Mouse (Mus musculus): ENCODE data around the gene Telo2.
A peak's percentile ranks its signal among the peaks of the same experiment; 100 is the strongest.

The Telo2 gene

DNA sequence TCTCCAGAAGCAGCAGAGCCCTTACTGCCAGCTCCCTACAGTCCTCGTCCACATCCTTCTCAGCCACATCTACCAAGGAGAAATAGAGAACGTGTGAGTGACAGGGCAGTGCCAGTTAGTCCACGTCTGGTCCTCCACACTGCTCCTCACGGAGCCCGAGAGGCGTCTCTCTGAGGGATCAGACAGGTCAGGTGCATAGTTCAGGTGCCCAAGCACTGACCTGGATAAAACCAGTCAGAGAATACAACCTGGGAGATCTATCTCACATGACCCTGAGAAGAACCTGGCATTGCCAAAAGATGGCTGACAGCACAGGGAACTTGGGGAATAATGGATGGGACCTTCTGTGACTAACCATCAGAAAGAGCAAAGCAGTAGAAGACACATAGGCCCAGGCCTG lies 15.7 kb downstream of the Telo2 start:
- no peak for DNase-seq

DNA sequence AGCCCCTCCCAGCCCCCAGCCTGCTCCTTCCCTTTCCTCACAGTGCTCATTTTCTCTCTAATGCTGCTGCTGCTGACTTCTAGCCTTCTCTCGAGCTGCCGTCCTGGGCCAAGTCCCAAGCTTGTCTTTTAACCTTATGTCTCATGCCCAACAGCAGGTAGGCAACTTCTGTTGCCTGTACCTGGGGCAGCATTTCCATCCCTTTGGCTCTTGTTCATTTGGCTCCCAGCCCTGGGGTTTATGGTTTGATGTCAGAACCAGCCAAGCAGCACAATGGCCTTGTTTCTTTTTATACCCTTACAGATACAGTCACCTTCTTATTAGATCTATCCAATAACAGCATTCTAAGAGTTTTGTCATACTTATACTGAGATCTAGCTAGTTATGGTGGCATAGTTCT lies 19.5 kb downstream of the Telo2 start:
- no peak for DNase-seq

DNA sequence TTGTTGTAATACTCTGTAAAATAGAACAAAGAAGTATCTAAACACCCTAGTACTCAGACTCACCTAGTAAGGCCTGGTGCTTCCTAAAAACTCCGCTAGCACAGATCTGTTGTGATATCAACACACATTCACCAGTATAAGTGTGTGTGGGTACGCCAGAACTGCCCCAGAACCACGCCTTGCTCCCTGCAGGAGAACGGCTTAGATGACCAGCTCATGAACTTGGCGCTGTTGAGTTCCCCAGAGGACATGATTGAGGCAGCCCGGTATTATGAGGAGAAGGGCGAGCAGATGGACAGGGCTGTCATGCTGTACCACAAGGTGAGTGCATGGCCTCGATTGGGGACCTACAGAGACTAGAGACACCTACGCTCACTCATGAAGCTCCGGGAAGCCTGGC lies 25.3 kb downstream of the Telo2 start:
- no peak for DNase-seq

DNA sequence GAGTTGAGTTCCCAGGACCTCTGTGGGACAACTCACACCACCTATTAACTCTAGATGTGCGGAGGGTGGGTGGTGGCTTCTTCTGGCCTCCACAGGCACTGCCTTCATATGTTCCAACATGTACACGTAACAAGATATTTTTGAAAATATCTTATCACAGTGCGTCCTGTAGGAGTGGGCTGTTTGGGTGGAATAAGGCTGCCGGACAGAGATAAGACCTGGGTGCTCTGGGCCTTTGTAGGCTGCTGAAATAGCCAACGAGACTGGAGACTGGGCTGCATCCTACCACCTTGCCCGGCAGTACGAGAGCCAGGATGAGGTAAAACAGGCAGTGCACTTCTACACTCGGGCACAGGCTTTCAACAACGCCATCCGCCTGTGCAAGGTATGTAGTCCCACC lies 26.6 kb downstream of the Telo2 start:
- no peak for DNase-seq

DNA sequence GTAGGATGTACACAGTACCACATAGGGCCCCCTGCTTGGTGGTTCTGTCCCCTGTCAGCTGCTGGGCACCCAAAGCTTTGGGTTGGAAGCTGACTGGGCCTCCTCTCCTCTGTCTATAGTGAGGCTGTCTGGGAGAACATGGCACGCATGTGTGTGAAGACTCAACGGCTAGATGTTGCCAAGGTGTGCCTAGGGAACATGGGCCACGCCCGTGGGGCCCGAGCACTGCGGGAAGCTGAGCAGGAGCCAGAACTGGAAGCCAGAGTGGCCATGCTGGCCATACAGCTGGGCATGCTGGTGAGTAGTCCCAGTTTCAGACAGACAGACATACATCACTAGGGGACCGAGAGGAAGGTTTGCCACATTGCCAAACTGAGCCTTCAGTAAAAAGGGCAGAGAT lies 29.0 kb downstream of the Telo2 start:
- no peak for DNase-seq

DNA sequence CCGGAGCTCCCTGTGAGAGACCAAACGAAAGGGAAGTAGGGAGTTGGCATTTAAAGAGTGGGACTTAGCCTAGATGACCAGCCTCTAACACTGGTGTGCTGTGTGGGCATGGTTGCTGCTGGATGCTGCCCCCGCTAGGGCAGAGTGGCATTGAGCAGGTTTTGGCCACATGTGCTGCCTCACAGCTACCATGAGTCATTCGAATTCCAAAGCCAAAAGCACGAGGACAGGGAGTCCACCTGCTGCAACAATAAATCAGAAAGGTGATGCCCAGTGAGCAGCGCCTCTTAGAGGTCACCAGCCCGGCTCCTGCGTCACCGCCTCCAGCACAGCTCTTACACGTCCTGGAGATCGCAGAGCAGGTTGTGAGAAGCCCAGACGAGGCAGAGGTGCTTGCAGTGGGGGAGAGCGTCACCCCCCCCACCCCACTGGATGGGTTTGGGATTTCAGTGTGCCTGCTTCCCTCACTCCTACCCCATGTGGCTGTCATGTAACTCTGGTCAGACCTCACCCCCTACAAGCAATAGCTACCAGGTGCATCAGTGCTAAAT lies 30.9 kb downstream of the Telo2 start:
- DNase-seq = no peak

DNA sequence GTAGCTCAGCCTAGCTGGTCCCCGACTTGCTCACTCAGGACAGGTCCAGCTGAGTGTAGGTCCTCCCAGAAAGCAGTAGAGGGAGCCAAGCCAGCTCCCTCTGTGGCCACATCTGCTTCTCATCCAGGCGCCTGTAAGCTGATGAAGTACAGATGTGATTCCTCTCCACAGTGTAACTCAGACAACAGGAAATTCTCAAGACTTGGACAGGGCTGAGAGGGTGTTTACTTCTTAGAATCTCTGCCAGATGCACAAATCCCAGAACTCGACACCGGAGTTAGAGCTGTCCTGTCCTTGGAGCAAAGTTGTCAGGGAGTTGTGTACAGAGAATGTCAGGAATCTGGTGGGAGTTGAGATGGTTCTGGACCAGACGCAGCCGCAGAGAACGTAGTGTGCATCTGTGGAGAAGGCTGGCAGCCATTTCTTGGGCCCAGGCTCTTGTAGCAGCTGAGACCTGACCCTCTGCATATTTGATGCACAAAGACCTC lies 32.3 kb downstream of the Telo2 start, which contains the start of gene Tmem204:
Gene Tmem204, minus strand, starts transcription at position 148 of the 488 bp plus-strand sequence.
- no peak for DNase-seq

DNA sequence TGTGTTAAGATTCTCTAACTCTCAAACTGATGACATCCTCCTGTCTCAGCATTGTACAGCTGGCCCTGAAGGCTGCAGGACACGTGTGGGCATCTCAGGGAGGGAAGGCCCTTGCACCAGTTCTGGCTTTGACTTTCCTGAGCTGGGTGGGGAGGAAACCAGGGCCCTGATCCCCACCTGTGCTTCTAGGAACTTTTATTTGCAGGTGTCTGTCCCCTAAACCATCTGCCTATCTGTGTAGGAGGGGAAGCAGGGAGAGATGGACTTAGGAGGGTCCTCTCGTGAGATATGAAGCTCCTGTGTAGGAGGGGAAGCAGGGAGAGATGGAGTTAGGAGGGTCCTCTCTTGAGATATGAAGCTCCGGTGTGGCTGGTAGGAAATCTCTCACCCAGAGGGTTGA lies 32.9 kb downstream of the Telo2 start:
- no peak for DNase-seq

DNA sequence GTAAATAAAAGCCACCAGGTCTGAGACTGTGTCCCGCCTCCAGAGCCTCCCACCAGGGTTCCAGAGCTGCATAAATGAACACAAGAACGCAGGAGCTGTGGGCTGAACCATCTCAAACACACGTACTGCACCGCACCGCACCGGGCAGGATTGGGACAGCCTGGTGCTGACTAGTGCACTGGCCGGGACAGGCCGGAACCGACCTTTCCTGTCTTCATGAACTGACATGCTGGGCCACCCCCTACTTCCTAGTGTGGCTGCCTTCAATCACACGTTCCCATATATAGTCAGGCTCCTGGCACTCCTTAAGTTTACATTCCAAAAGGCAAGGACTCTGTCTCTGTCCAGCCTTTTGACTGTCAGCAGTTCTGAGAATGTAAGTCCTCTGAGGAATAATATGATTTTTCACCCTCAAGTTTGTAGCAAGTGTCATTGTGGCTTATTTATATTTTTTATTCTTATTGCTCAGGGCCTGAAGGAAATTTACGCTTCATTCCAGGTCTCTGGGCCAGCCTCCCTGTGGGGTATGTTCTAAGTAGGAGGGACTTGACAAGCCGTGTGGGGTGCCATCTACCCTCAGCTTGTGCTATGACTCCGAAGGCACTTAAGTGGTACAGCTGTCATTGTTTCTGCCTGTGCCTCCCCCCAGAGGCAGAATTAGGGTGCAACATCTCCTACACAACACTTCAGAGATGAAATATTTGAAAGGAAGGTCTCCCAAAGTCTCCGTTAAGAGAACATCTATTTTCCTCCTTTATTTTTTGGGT lies 33.5 kb downstream of the Telo2 start:
- peak; percentile 38 for DNase-seq

DNA sequence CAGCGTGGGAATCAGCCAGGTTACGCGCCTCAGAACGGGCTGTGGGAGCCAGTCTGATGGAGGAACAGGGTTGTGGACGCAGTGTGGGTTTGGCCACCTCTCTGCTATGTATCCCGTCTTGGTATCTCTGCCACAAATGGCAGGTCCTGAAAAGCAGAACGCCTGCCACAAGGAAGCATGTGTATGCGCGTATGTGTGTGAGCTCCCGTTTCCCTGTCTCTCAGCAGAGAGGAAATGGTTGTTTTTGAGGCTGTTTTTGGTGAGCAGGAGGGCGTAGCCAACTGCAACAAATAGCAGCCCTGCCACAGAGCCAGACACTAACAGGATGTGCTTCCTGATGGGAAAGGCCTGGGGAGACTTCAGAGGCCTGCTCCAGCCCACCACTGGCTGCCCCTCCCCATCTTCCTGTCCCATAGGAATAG lies 34.8 kb downstream of the Telo2 start:
- DNase-seq = no peak

DNA sequence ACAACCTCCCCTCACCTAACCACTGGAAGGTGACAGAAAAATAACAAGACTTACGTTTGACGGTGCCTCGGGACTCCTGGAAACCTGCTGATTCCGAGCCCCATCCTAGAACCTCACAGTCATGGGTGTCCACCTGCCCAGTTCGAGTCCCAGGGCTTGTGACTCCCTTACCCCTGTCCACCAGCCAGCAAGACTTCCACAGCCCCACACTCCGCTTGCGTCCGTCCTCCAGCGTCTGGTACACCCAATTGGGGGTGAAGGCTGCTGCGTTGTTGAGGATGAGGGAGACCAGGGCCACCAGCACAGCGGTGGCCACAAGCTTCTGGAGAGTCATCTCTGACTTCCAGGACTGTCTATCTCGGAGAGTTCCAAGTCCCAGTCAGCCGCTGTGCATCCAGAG lies 35.6 kb downstream of the Telo2 start:
- DNase-seq = no peak

DNA sequence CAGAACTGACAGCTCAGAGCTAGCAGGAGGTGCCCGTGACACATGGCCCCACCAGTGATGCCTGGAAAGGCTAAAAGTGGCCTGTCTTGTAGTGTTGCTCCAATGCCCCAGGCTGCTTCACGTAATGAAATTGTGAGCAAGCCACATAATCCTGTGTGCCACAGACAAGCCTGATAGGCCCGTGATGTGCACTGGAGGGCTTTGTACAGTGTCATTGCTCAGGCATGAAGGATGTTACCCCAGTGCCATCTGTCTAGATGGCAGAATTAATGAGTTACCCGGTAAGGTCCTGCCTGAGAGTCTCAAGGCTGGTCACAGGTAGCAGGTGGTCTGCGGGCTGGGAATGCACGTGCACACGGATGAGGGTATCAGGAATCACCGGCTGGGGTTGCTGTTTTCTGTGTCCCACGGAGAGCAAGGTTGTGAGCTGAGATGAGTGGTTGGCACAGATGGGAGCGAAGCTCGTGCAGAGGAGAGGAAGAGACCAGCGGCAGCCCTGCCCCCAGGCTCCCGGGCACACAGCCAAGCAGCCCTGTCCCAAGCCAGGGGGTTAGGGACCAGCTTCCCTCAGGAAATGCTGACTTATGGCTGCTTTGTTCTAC lies 37.9 kb downstream of the Telo2 start:
- peak; percentile 59 for DNase-seq

DNA sequence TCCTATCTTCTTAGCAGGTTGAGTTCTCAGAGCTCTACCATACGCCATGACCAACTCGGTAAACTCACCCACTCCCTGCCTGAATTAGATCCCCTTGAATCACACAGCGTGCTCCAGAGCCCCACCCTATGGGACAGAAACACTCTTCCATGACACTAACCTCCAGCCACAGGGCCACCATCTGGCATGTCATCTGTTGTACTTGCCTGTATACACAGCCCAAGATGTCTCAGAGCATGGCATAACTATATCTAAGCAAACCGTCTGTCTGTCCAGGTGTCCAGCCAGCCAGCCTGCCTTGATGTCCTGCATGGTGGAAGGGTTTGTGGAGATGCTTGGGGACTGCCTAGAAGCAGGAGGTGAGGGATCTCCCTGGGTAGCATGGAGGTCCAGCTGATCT lies 38.9 kb downstream of the Telo2 start:
- DNase-seq = no peak

DNA sequence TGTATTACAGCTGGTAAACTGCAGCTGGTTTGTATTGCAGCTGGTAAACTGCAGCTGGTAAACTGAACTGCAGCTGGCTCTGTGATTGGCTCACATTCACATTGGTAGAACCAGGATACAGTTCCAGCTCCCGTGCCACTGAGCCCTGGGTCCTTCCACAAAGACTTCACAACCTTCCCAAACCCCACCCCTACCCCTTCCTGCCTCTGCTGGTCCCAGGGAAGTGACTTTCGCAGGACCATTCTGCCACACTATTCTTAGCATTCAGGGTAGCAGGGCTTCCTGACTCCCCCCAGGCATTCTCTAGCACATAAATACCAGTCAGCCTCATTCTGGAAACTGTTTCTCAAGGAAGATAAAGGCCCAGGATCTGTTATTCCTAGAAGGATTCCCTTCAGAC lies 47.1 kb downstream of the Telo2 start:
- no peak for DNase-seq

DNA sequence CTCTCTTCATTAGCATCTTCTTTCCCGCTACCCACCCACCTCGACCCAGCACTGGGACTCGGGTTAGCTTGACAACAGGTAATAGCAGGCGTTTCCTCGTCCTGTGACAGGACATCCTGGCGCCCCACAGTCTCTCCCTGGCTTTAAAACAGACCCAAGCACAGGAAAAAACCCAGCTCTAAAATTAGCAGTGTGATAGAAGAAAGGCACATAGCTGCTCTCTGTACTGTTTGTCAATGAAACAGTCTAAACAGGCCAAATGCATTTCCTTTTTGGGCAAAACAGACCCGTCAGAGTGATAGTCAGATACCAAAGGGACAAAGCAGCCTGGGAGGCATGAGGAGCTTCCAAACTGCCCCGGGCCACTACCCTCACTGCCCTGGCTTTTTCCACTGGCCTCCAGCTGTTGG lies 48.3 kb downstream of the Telo2 start:
- no peak for DNase-seq

DNA sequence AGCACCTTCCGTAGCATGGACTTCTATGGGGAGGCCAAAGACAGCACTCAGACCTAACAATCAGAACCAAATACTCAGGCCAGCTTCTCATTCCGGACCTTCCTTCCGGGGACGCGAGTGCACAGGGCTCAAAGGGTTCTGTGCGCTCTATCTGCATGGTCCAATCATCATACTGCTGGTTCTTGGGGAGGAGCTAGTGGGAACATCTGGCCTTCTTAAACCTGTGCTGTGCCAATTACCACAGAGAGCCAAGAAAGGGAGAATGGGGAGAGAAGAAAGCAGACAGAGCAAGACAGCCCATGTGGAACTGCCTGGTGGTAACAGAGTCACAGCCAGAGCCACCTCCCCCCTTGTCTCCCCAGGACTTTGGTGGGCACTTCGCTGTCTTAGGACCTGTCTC lies 49.2 kb downstream of the Telo2 start:
- no peak for DNase-seq

DNA sequence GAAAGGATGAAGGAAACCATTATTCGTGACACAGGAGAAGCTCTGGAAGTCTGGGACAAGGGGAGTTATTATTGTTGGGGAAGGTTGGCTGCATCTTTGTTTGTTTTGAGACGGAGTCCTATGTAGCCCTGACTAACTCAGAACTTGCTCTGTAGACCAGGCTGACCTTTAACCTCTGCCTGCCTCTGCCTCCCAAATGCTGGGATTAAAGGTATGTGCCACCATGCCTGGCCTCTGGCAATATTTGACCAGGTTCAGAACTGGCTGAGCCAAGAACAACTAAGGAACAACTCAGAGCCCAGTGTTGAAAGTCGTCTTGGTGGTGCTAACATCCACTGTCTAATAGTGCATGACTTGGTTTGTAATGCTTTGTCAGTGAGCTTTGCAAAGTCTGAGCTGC lies 50.6 kb downstream of the Telo2 start:
- no peak for DNase-seq

DNA sequence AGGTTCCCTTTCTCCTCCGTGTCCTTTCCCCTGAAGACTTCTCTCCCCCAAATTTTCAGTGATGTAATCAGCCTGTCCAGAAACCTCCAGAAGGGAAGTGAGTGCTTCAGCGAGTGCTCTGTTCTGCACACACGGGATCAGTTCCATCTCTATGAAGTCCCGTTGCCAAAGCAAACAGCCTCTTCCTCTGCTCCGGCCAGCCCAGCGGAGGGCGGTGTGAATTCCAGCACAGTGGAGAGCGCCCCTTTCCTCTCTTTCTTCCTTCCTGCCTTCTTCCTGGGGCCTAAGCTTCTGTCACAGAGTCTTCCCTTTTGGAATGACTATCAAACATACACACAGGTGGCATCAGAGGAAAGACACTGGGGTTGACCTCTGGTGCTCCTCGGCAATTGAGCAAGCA lies 51.4 kb downstream of the Telo2 start:
- no peak for DNase-seq

DNA sequence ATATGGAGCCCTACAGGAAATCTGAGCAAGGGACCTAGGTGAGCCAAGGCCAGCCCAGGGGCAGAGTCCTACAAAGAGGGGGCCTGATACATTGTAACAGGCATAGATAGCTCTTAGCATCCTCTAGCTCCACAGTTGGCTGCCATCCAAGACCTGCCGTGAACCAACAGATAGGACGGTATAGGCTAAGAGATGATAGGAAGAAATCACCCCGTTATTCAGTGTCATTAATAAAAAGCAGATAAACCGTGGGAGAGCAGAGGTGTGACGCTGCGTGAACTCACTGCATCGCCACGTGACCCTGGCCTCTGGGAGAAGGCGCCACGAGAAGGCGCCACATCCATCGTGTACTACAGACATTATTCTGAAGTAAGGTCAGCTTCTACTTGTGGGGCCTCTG lies 51.9 kb downstream of the Telo2 start:
- DNase-seq = no peak

DNA sequence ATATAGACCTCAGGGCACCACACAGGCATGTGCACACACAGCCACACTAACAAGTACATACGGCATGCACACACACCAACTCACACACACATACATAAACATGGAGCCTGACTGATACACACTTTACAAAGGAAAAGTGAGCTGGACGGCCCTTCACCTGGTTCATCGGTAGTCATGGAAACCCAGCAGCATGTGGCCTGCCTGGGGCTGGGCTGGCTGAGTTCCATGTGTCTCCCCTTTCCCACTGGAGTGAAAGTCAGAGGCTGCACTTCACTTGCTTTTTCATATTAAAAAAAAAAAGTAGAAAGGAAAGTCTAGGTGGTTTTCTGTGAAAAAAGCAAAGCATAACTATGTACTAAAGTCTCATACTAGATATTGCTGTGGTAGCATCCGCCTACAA lies 52.5 kb downstream of the Telo2 start:
- no peak for DNase-seq

DNA sequence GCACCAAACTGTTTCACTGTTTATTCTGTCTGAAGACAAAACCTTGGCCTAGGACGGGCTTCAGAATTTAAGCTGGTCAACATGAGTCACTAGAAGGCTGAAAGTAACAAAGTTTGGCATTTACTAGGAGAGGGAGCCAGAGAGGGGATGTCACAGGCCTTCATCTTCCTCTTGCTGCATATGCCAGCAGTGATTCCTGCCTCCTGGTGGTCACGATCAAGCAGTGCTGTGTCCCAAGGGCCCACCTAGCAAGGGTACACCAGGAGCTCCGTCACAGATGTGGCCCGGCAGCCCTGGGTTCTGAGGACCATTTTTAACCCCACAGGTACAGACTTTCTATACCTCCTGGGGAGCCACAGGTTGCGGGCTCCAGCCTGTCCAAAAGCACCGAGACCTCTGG lies 58.7 kb downstream of the Telo2 start:
- no peak for DNase-seq

DNA sequence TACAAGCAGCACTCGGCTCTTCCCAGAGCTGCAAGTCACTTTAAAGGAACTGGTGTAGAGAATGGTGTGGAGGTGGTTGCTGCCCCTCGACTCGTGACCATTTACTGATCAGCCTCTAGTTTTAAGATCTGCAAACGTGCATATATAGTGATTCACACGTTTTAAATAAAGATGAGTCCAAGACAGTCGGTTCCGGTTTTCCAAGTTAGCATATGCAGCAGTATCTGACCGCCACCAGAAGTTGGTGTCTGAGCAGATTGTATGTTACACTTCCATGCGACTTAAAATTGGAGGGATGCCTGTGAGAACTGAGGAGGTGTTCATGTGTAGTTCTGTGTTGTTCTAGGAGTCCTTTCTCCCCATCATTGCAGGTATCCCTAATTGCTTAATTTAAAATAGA lies 62.5 kb downstream of the Telo2 start:
- no peak for DNase-seq

Data from layer of hippocampus, adult 9-11 months (tissue).